Mouse (Mus musculus) kidney, adult 10 weeks (tissue): ENCODE results near the gene Zfp563. TPM values are rescaled to one million over a fixed set of nuclear protein-coding genes. Genes with fewer than 3 reads are reported as not detected.

Source experiments
- polyA plus RNA-seq: library from polyadenylated mRNA; stranded (reverse); fragments of 350-450 nt; fragmentation: Illumina TruSeq; extraction: RNeasy Lipid Tissue Mini Kit (QIAGEN cat#74804); gene quantifications from one replicate; pipeline ENCODE4 v1.2.3, GENCODE M21; 2014; ENCODE audit warnings: low read depth, low replicate concordance

The Zfp563 gene
- polyA plus RNA-seq = 20.4 TPM

GRCm38 (mm10) chr17:33089220-33089949 is at the start of gene Zfp563:
Gene Zfp563, plus strand, starts transcription at chr17:33089310.

GRCm38 (mm10) chr17:33067958-33068357 is 21.2 kb upstream of the Zfp563 start, which contains the start of gene 4921501E09Rik:
Gene 4921501E09Rik, minus strand, starts transcription at chr17:33068058.

GRCm38 (mm10) chr17:33139261-33139820 is 50.2 kb downstream of the Zfp563 start, which contains the start of gene Morc2b:
Gene Morc2b, minus strand, starts transcription at chr17:33139683.

Other genes with a start within 250 kb of the Zfp563 start
- gene Zfp870, start 197.7 kb upstream of the Zfp563 start, polyA plus RNA-seq = 8.4 TPM
- gene Cyp4f14, start 172.0 kb upstream of the Zfp563 start, polyA plus RNA-seq = 2.1 TPM
- gene Cyp4f13, start 141.9 kb upstream of the Zfp563 start, polyA plus RNA-seq = 11.3 TPM
- gene Zfp472, start 123.5 kb upstream of the Zfp563 start, polyA plus RNA-seq = 11.5 TPM
- gene Zfp952, start 96.2 kb upstream of the Zfp563 start, polyA plus RNA-seq = 18.4 TPM
- gene Zfp763, start 55.9 kb upstream of the Zfp563 start, polyA plus RNA-seq = 19.6 TPM
- not detected for gene 4921501E09Rik, start 21.3 kb upstream of the Zfp563 start, polyA plus RNA-seq
- gene Morc2b, start 50.4 kb downstream of the Zfp563 start, polyA plus RNA-seq = not detected
- not detected for gene Olfr55, start 79.1 kb downstream of the Zfp563 start, polyA plus RNA-seq
- not detected for gene Olfr239, start 102.0 kb downstream of the Zfp563 start, polyA plus RNA-seq
- not detected for gene Olfr1564, start 132.4 kb downstream of the Zfp563 start, polyA plus RNA-seq
- gene Zfp955a, start 165.8 kb downstream of the Zfp563 start, polyA plus RNA-seq = 29.4 TPM
- not detected for gene Olfr63, start 175.4 kb downstream of the Zfp563 start, polyA plus RNA-seq
- gene Zfp955b, start 200.2 kb downstream of the Zfp563 start, polyA plus RNA-seq = 18.1 TPM